Mouse (Mus musculus): ENCODE measurements around the gene Hist1h1d. TPM values are rescaled to one million over a fixed set of nuclear protein-coding genes. Genes with fewer than 3 reads are reported as not detected.

The Hist1h1d gene
- total and polyA plus RNA-seq, 3 experiments: 0.24 to 115 TPM; not detected in 1

- TF ChIP-seq USF1 (IDR thresholded peaks at IDR 0.05; ENCODE audit: low read depth, low read length) (no peak), EP300 (IDR thresholded peaks at IDR 0.05; ENCODE audit: low read depth in 1 of 2, low read length in 2 of 2) (peak; percentile 49 to 55; a peak in 2 of 4 replicates), MYB (IDR thresholded peaks at IDR 0.05; ENCODE audit: low read depth, low read length) (no peak), TCF12 (IDR thresholded peaks at IDR 0.05; ENCODE audit: low read depth, low read length) (no peak), UBTF (IDR thresholded peaks at IDR 0.05; ENCODE audit: borderline replicate concordance, insufficient read depth, low read depth, low read length) (no peak), E2F4 (IDR thresholded peaks at IDR 0.05; ENCODE audit: borderline replicate concordance, low read depth, low read length) (no peak), ETS1 (IDR thresholded peaks at IDR 0.05; ENCODE audit: low read depth, low read length) (peak; percentile 31; the same call in 1 of the 2 replicates), JUND (IDR thresholded peaks at IDR 0.05; ENCODE audit: low read depth, low read length) (peak; percentile 63), GATA1 (IDR thresholded peaks at IDR 0.05; ENCODE audit: low read depth, low read length) (peak; percentile 69), USF2 (IDR thresholded peaks at IDR 0.05; ENCODE audit: borderline replicate concordance in 1 of 2, insufficient read depth in 1 of 2, low read depth in 1 of 2, low read length in 2 of 2) (no peak)
- Histone ChIP-seq H3K9ac (ENCODE audit: control insufficient read depth, low read depth, low read length, poor library complexity, severe bottlenecking) (no peak overlapping the region), H3K27ac (ENCODE audit: control insufficient read depth, low read depth, low read length) (no peak overlapping the region)
Measured at GRCm38 (mm10) chr13:23609209-23609608, 56.1 kb downstream of the Hist1h1d start.

GRCm38 (mm10) chr13:23609844-23610243 is 56.8 kb downstream of the Hist1h1d start:
- no peak for DNase-seq (ENCODE audit: low read depth, low spot score)
- Histone ChIP-seq H3K4me3 (ENCODE audit: control insufficient read depth in 1 of 2, insufficient read depth in 1 of 2, low read depth in 2 of 2, low read length in 2 of 2) (no peak overlapping the region), H3K79me2 (ENCODE audit: control insufficient read depth, insufficient read depth, low read length, poor library complexity) (no peaks in the 10 kb centered on the region), H3K27ac (ENCODE audit: control insufficient read depth, low read depth, low read length) (no peak overlapping the region), H3K9ac (ENCODE audit: control insufficient read depth, low read depth, low read length, poor library complexity, severe bottlenecking) (no peak overlapping the region), H3K4me1 (ENCODE audit: control insufficient read depth in 1 of 2, insufficient read depth in 2 of 2, low read length in 2 of 2) (peaks cover 0 to 8% of the 10 kb centered on the region in 2 experiments; a peak in 2 of 4 replicates), H3K36me3 (ENCODE audit: control insufficient read depth in 1 of 2, insufficient read depth in 2 of 2, low read length in 2 of 2) (peaks cover 0 to 12% of the 10 kb centered on the region in 2 experiments; a peak in 2 of 4 replicates), H3K27me3 (ENCODE audit: control insufficient read depth in 1 of 2, insufficient read depth in 2 of 2, low read length in 2 of 2) (no peaks in the 10 kb centered on the region), H3K9me3 (replicated peaks; ENCODE audit: insufficient read depth, low read length) (no peaks in the 10 kb centered on the region)
- TF ChIP-seq MAX (IDR thresholded peaks at IDR 0.05; ENCODE audit: low read length) (no peak), MAZ (IDR thresholded peaks at IDR 0.05; ENCODE audit: low read depth, low read length) (no peak), POLR2AphosphoS2 (IDR thresholded peaks at IDR 0.05; ENCODE audit: low read length) (no peak), E2F4 (IDR thresholded peaks at IDR 0.05; ENCODE audit: borderline replicate concordance, low read depth, low read length) (no peak), HCFC1 (IDR thresholded peaks at IDR 0.05; ENCODE audit: low read depth, low read length) (no peak), CTCF (IDR thresholded peaks at IDR 0.05 in 2 of 3, conservative IDR thresholded peaks at IDR 0.05 in 1 of 3; ENCODE audit: control insufficient read depth in 1 of 3, insufficient read depth in 1 of 3, low read depth in 2 of 3, low read length in 3 of 3, poor library complexity in 1 of 3, severe bottlenecking in 1 of 3) (no peak), TAL1 (IDR thresholded peaks at IDR 0.05; ENCODE audit: low read length) (no peak), TCF12 (IDR thresholded peaks at IDR 0.05; ENCODE audit: low read depth, low read length) (no peak), MEF2A (IDR thresholded peaks at IDR 0.05; ENCODE audit: extremely low read depth, insufficient replicate concordance, low read depth, low read length, poor library complexity, severe bottlenecking) (no peak), ZC3H11A (IDR thresholded peaks at IDR 0.05; ENCODE audit: low read depth, low read length) (no peak), RCOR1 (IDR thresholded peaks at IDR 0.05; ENCODE audit: low read depth, low read length) (no peak), TBP (IDR thresholded peaks at IDR 0.05; ENCODE audit: low read depth, low read length) (no peak), MXI1 (IDR thresholded peaks at IDR 0.05; ENCODE audit: low read depth, low read length) (no peak), MAFK (IDR thresholded peaks at IDR 0.05; ENCODE audit: borderline replicate concordance, low read depth, low read length) (no peak), BHLHE40 (IDR thresholded peaks at IDR 0.05; ENCODE audit: borderline replicate concordance, low read depth, low read length) (no peak), CHD2 (IDR thresholded peaks at IDR 0.05; ENCODE audit: low read length) (no peak), SMC3 (IDR thresholded peaks at IDR 0.05; ENCODE audit: low read depth, low read length) (no peak), ZMIZ1 (IDR thresholded peaks at IDR 0.05; ENCODE audit: low read depth, low read length) (no peak), KAT2A (conservative IDR thresholded peaks at IDR 0.05; ENCODE audit: low read depth, low read length) (no peak), EP300 (IDR thresholded peaks at IDR 0.05; ENCODE audit: low read depth in 1 of 2, low read length in 2 of 2) (no peak)

More at GRCm38 (mm10) chr13:23609209-23609608, 56.1 kb downstream of the Hist1h1d start:
- H3K4me1 ChIP-seq (ENCODE audit: control insufficient read depth in 1 of 2, insufficient read depth in 2 of 2, low read length in 2 of 2): peaks cover 0 to 8% of the 10 kb centered on the region in 2 experiments; a peak in 2 of 4 replicates
- DNase-seq (ENCODE audit: low read depth, low spot score): peak; percentile 71
- no peaks in the 10 kb centered on the region for H3K79me2 ChIP-seq (ENCODE audit: control insufficient read depth, insufficient read depth, low read length, poor library complexity)
- no peak overlapping the region for H3K4me3 ChIP-seq (ENCODE audit: control insufficient read depth in 1 of 2, insufficient read depth in 1 of 2, low read depth in 2 of 2, low read length in 2 of 2)
- H3K9me3 ChIP-seq (replicated peaks; ENCODE audit: insufficient read depth, low read length): no peaks in the 10 kb centered on the region
- H3K36me3 ChIP-seq (ENCODE audit: control insufficient read depth in 1 of 2, insufficient read depth in 2 of 2, low read length in 2 of 2): peaks cover 0 to 12% of the 10 kb centered on the region in 2 experiments; a peak in 2 of 4 replicates
- no peaks in the 10 kb centered on the region for H3K27me3 ChIP-seq (ENCODE audit: control insufficient read depth in 1 of 2, insufficient read depth in 2 of 2, low read length in 2 of 2)
